Mouse (Mus musculus) cerebellum, postnatal 10 days (tissue): ENCODE results near the gene Ccr1l1.

Experiments
- DNase-seq, 2 experiments: peaks; one replicate each; pipeline ENCODE4 v3.0.0; 2021; ENCODE audit warnings: mixed read lengths in 2 of 2

The Ccr1l1 gene

GRCm38 (mm10) chr9:123957911-123958413 is 20.2 kb downstream of the Ccr1l1 start:
- DNase-seq: no peak

- DNase-seq: no peak
Observed at GRCm38 (mm10) chr9:123956892-123957291, 21.3 kb downstream of the Ccr1l1 start.

- no peak for DNase-seq
Observed at GRCm38 (mm10) chr9:123953551-123953950, 24.7 kb downstream of the Ccr1l1 start.

GRCm38 (mm10) chr9:123951176-123951575 is 27.0 kb downstream of the Ccr1l1 start:
- DNase-seq: no peak

GRCm38 (mm10) chr9:123949432-123949831 is 28.8 kb downstream of the Ccr1l1 start:
- DNase-seq: no peak

GRCm38 (mm10) chr9:123947815-123948214 is 30.4 kb downstream of the Ccr1l1 start:
- DNase-seq: no peak

- DNase-seq: no peak
Observed at GRCm38 (mm10) chr9:123942025-123942424, 36.2 kb downstream of the Ccr1l1 start.

- peak in 1 of 2 experiments; percentile 4 for DNase-seq
Observed at GRCm38 (mm10) chr9:123941316-123941715, 36.9 kb downstream of the Ccr1l1 start.

- no peak for DNase-seq
Observed at GRCm38 (mm10) chr9:123940628-123941027, 37.6 kb downstream of the Ccr1l1 start.

- DNase-seq: no peak
Observed at GRCm38 (mm10) chr9:123940168-123940567, 38.0 kb downstream of the Ccr1l1 start.

- no peak for DNase-seq
Observed at GRCm38 (mm10) chr9:123937989-123938388, 40.2 kb downstream of the Ccr1l1 start.

- DNase-seq: no peak
Observed at GRCm38 (mm10) chr9:123936604-123937280, 41.5 kb downstream of the Ccr1l1 start.

- DNase-seq: no peak
Observed at GRCm38 (mm10) chr9:123935776-123936175, 42.4 kb downstream of the Ccr1l1 start.

- DNase-seq: no peak
Observed at GRCm38 (mm10) chr9:123935346-123935745, 42.9 kb downstream of the Ccr1l1 start.

- no peak for DNase-seq
Observed at GRCm38 (mm10) chr9:123933716-123934445, 44.3 kb downstream of the Ccr1l1 start.

GRCm38 (mm10) chr9:123932911-123933675 is 45.1 kb downstream of the Ccr1l1 start:
- DNase-seq: no peak

GRCm38 (mm10) chr9:123931761-123932700 is 46.2 kb downstream of the Ccr1l1 start:
- DNase-seq: no peak

- DNase-seq: no peak
Observed at GRCm38 (mm10) chr9:123930926-123931325, 47.3 kb downstream of the Ccr1l1 start.

- no peak for DNase-seq
Observed at GRCm38 (mm10) chr9:123930476-123930875, 47.7 kb downstream of the Ccr1l1 start.

- peak in 1 of 2 experiments; percentile 6 for DNase-seq
Observed at GRCm38 (mm10) chr9:123929936-123930335, 48.3 kb downstream of the Ccr1l1 start.

GRCm38 (mm10) chr9:123928759-123929246 is 49.4 kb downstream of the Ccr1l1 start:
- DNase-seq: peak in 1 of 2 experiments; percentile 2
